Mouse (Mus musculus) MEL-GATA-1-ER (cell line): ENCODE data around the gene Abcb11.
A peak's percentile ranks its signal among the peaks of the same experiment; 100 is the strongest.

Experiments used
- DNase-seq: peaks from one replicate; pipeline ENCODE4 v3.0.0-alpha.2; 2012; ENCODE audit warnings: low read depth; ENCODE audit errors: extremely low read depth

The Abcb11 gene

GRCm38 (mm10) chr2:69264069-69264618, 78.3 kb downstream of the Abcb11 start:
- DNase-seq, result no peak

DNA sequence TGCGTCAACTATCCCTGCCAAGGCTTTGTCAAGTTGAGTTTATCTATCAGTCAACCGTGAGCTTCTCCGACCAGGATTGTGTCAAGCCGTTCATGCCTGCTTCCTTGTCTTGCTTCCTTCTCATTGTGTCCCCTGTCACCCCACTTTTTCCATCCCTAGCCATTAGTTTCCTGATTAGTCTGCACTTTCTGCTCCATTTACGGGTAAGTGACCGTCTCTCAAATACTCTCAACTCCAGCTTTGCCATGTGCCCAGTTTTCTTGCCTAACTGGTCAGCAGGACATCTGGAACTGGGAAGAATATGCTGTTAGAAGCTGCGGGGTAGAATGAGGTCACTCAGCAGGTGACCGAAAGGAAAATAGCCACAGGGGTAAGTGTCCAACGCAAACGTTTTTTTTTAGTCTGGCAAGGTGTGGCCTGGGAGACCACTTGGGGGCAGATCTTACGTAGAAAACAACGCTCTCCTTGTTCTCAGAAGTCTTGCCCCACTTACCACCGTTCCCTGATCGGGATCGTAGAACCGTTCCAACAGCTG, 94.1 kb downstream of the Abcb11 start:
- DNase-seq, result no peak

DNA sequence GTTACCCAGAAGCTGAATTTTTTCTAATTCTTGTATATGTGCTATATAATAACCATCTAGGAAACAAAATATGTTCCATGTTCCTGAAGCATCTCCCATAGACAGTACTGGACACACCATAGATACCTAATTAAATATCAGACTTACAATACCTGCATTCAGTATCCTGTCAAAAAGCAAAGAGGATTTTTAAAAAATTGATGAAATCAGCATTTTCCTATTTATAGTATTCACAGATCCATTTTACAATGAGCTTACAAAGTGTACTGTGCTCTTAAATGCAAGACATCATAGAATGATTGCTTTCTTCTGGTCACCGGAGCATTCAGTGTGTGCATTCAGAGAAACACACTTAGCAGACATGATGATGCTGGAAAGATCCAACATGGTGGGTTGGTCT, 95.3 kb downstream of the Abcb11 start:
- no peak for DNase-seq

DNA sequence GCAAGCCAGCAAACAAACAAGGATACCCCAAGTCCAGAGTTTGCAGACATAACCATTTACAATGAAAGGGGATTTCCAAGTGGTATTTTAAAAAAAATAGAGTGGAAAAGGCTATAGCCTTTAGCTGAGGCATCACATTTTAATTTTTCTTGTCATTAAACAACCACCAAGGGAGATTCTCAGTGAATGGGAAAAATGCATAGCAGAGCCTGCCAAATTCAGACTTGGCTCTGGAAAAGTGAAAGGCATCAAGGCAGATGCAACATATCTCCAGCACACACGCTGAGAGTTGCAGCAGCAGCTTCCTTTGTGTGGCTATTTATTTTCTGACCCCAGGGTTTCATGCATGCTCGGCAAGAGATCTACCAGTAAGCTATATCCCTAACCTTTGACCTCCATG, 97.5 kb downstream of the Abcb11 start:
- no peak for DNase-seq

GRCm38 (mm10) chr2:69239315-69239714, 103.1 kb downstream of the Abcb11 start:
- no peak for DNase-seq

DNA sequence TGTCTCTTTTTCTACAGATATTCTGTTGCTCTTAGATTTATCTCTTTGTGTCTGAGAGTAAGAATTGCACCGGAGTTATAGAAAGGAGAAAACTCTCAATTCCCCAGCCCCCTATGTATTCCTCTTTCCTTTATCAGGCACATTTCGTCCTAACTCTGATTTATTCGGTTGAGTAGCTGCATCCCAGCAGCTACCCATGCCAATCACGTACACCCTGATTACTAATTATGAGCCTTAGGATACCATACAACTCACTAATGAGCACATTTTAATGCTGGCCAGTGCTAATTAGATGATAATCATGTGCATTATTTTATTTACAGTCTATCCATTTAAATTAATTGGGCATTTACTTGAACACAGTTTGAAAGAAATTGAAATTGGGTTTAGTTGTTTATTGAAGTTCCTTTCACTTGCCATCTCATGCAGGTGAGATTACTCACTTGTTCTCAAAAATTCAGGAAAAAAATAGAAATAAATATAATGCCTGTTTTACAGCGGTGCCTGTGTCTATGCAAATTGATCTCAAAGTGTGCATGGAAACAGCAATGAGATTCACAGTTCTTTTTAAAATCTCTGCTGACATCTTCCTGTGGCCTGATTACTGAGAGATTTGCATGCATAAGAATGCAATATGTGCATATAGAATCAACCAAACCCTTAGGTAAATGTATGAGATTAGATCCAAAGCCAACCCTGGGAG, 107.3 kb downstream of the Abcb11 start:
- DNase-seq, result no peak

GRCm38 (mm10) chr2:69232101-69232500, 110.3 kb downstream of the Abcb11 start:
- DNase-seq, result peak; percentile 19

- no peak for DNase-seq
Observed at GRCm38 (mm10) chr2:69230137-69230536, 112.3 kb downstream of the Abcb11 start.

DNA sequence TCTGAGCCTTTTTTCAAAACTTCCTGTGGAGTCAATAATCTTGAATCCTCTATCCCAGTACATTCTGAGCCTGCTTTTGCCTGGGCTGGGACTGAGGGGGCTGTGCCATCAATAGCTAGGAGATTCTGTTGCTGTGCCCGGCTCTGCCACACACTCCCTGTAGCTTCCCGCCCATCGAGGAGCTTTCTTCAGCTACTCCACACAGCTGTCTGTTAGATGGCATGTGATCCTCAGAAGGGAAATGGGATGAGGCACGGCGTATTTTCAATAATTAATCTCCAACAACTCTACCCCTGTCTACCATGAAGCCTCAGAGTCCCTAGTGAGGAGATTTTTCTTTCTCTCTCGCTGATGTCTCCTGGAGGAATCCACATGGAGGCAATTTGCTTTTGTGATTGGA, 113.8 kb downstream of the Abcb11 start:
- DNase-seq, result no peak

DNA sequence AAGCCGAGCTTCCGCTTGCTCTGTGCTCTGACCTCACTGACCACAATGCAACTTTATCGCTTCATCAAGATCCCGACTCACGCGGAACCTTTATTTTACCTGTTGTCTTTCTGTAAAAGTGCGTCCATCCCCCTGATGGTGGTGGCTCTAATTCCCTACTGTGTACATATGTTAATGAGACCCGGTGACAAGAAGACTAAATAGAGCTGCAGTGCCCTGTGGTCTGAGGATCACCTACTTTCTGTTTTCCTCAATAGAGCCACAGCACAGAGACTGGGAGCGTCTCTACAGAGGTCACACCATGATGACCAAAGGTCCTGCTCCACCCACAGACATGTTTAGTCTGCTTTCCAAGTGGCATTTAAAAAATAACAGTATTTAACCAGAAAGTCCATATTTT, 115.5 kb downstream of the Abcb11 start:
- DNase-seq, result no peak

GRCm38 (mm10) chr2:69224724-69225123, 117.7 kb downstream of the Abcb11 start:
- no peak for DNase-seq

DNA sequence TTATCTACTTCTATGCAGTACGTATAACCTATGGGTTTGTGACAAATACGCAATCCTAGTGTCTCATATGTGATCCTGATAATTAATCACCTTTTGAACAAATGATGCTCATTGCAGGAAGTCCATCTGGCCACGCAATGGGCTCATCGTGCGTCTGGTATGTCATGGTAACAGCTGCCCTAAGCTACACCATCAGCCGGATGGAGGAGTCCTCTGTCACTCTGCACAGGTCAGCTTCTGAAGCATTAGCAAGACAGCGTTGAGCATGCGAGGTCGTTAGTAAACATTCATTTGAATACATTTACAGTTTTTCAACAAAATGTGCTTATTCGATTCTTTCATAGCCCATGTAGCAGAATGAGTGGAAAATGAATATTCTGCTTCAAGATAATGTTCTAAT, 119.6 kb downstream of the Abcb11 start:
- DNase-seq, result no peak

DNA sequence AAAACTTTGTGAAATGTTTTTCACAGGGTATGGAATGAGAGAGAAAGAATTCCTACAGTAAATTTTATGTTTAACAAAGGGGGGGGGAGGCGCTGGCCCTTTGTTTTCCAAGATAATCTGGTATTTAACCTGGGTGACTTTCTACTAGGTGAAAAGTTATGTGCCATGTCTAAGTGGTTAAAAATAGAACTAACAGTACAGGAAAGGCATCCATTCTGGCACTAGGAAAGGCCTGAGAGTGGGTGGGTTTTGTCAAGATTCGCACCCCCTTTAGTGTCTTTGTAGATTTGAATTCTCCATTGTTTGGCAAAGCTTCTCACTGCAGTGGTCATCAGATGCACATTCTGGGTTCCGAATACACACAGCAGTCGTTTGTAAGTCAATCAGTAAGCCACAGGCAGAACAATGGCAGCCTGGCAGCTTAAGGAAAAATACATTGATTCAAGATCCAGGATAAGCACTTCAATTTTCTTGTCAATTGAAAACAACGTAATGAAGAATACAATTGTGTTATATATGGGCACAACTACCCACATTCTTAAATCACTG, 120.5 kb downstream of the Abcb11 start:
- DNase-seq, result no peak

DNA sequence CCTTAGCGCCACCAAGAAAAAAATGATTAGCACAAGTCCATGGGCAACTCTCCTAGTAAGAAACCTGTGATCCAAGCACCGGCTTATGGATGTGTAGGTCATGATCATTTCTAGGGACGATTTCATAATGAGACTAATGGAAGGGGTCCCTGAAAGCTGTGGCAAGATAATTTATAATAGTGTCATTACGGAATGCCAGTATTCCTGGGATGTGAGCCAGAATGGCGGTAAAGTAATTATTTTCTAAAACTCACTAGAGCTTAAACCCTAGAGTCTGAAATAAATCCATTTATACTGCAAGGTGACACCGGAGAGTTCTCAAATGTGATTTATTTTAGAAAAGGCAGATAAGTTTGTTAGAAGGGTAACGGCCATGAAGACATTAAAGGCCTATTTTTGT, 127.2 kb downstream of the Abcb11 start:
- DNase-seq, result no peak

GRCm38 (mm10) chr2:69212652-69213051, 129.8 kb downstream of the Abcb11 start:
- DNase-seq, result no peak

- DNase-seq, result no peak
Observed at GRCm38 (mm10) chr2:69210773-69211172, 131.6 kb downstream of the Abcb11 start, which contains the start of gene G6pc2. G6pc2 (plus strand) TSS chr2:69211073.

- no peak for DNase-seq
Observed at GRCm38 (mm10) chr2:69209684-69210083, 132.7 kb downstream of the Abcb11 start.

DNA sequence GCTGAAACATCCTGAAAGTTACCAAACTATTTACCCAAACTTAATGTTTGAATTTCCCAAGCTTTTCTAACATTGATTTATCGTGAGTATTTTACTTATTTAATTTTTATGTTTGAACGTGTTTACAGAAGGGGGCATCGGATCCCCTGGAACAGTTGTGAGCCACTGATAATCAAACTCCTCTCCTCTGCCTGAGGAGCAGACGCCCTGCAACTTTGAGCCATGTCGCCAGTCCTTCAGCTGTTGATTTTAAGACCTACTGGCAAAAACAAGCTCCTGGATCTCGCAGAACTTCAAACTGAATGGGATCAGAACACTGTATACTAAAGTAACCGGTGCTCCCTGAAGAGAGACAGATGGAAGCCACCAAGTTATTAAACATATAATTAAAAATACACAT, 135.9 kb downstream of the Abcb11 start:
- DNase-seq, result peak; percentile 38

GRCm38 (mm10) chr2:69205791-69206351, 136.5 kb downstream of the Abcb11 start, which contains the start of gene Spc25:
Spc25 (minus strand) TSS chr2:69206194.
- DNase-seq, result peak; percentile 95

- DNase-seq, result no peak
Observed at GRCm38 (mm10) chr2:69205185-69205584, 137.2 kb downstream of the Abcb11 start.

DNA sequence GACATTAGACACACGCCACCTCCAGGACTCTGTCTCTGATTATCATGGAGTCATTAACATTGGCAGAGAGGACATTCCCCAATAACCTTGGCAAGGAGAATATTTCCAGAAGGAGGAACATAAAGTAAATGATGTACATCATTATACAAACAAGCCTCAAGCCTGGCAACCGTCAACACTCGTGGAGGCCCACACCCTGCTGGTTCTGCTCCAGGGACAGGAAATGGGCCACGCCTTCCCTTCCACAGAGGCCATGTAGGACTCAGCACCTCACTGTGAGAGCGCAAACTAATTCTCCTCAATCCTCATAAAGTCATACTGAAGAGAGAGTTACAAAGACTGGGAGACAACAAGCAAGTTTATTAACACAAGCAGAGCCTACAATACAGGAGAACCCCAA, 148.9 kb downstream of the Abcb11 start:
- DNase-seq, result no peak

GRCm38 (mm10) chr2:69191059-69191458, 151.4 kb downstream of the Abcb11 start:
- DNase-seq, result no peak
